Mouse (Mus musculus) neural tube, embryonic 10.5 days (tissue): ENCODE data around the gene Tmem132d.
"Not testable (repeated sequence)": the region's sequence is repeated elsewhere in the genome, so short reads cannot be mapped to it uniquely, and the experiment has no call there.

Experiments
- DNase-seq: peaks from one replicate; pipeline ENCODE4 v3.0.0-alpha.2; 2017; ENCODE audit warnings: low spot score; ENCODE audit errors: extremely low spot score

Tmem132d gene

DNA sequence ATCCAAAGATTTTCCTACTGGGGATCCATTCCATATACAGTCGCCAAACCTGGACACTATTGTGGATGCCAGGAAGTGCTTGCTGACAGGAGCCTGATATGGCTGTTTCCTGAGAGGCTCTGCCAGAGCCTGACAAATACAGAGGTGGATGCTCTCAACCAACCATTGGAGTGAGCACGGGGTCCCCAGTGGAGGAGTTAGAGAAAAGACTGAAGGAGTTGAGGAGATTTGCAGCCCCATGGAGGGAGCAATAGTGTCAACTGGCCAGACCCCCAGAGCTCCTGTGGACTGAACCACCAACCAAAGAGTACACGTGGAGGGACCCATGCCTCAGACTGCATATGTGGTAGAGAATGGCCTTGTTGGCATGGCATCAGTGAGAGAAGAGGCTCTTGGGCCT lies 490.7 kb downstream of the Tmem132d start:
- not testable (repeated sequence) for DNase-seq

DNA sequence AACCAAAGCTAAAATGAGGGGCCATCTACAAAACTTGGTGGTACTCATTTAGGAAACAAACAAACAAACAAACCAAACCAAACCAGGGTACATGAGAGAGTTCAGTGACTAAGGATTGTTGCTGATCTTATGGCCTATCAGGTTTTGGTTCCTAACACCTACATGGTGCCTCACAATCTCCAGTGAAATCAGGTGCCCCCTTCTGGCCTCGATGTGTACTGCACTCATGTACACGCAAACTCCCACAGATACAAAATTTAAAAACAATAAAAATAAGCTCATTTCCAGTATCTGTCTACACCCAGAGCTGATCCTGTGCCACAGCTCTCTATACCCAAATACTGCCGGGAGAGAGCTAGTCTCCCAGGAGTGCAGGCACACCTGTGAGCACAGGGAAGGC lies 495.0 kb downstream of the Tmem132d start:
- no peak for DNase-seq

DNA sequence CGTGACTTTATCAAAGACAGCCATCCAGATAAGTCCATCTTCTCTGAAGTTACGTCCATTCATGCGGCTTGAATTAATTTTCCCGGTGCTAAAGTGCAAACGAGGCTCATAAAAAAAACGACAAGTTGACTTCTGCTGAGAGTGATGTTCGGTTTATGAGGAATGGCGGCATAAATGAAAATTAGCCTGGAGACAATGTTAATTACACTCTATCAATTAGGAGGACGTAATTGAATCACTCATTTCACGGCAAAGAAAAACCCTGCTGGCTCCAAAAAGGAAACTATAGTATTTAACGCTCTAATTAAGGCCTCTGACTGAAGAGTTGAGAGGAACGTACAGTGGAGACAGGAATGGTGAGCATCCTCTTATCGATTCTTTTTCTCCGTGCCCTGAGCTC lies 503.2 kb downstream of the Tmem132d start:
- DNase-seq: no peak

GRCm38 (mm10) chr5:127926686-127927085 lies 506.2 kb downstream of the Tmem132d start:
- no peak for DNase-seq

- no peak for DNase-seq
Measured at GRCm38 (mm10) chr5:127924106-127924505, 508.8 kb downstream of the Tmem132d start.

- DNase-seq: no peak
Measured at GRCm38 (mm10) chr5:127919171-127919570, 513.7 kb downstream of the Tmem132d start.

- DNase-seq: no peak
Measured at GRCm38 (mm10) chr5:127918376-127918775, 514.5 kb downstream of the Tmem132d start.

DNA sequence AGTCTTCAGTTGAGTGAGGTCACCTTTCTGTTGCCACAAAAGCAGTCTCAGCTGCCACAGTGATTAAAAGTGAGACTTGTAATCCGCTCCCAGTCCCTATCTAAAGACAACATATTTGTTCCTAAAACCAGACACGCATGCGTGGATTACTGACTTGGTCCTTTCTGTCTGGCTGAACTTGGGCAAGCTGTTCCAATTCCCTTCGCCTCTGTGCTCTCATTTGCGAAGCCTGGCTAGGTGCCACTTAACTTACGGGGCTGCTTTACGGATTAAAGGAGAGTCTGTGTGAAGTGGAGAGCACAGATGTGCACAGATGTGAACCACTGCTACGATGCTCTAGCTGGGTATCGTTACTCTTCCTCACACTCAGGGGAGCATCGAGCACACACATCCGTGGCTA lies 518.7 kb downstream of the Tmem132d start:
- no peak for DNase-seq

DNA sequence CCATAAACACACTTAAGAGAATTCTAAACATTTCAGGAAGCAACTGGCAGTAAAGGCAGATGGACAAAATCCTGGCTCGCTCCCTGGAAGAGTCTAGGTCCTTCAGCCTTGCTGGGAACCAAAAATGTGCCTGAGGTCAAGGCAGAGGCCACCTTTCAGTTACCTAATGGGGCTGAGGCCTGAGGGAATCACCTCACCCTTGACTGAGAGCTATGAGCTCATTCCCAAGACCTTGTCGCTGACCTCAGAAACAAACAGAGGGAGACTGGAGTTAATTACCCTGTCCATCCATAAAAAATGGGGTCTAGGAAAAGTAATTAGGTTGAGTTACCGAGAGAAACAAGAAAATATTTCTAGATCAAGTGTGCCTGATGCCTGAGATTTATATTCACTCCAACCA lies 521.3 kb downstream of the Tmem132d start:
- no peak for DNase-seq

DNA sequence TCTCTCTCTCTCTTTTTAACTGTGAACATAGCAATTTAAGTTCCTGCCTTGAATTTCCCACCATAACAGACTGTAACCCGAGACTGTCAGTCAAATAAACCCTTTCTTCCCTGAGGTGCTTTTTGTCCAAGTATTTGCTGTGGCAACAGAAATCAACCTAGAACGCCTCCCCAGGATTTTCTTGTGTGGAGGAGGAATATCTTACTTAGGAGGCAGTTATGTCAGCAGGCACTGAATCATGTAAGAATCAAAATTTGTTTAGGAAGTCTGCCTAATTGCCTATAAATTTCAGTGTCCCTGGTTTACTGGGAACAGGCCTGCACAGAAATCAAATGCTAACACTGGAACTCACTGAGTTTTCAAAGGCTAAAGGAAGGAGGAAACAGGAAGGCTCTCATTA lies 522.5 kb downstream of the Tmem132d start:
- DNase-seq: no peak

- DNase-seq: no peak
Measured at GRCm38 (mm10) chr5:127895176-127895575, 537.7 kb downstream of the Tmem132d start.

DNA sequence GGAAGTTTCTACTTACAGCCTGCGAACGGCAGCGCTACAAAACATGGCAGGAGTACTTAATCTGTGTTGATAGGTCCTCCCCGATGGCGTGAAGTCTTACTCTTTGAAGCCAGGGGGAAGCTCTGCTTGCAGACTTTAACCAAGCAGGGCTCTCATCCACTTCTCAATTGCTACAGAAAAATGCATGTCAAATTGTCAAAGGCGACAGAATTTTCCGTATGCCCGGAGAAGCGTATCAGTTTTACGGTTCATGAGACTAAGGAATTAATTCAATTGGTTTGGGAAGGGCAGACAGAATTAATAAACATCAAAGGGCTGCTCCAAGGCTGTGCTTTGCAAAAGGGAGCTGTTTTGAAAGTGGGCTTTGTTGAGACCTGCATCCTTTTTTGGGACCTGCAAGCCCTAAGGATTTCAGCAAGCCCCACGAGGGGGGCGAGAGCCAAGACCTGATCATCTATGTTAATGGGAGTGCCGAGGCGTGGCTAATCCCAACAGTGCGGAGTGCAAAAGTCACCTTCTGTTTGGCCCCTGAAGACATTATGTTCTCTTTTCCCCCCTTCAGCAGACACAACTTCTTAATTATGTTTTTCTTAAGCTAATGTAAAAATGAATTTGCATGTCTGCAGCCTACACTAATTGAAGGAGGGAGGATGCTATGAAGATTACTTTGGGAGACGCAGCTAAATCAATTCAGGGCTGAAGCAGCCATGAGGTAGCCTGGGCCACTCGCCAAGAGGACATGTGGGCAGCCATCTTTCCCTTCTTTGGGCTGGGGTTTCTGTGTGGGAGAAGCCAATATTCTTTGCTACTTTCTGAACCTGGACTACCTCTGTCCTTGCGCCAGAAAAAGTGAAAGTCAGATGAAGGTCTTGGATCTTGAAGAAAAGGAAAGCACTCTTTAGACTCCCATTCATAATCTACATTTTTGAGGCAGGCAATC lies 547.0 kb downstream of the Tmem132d start:
- no peak for DNase-seq

DNA sequence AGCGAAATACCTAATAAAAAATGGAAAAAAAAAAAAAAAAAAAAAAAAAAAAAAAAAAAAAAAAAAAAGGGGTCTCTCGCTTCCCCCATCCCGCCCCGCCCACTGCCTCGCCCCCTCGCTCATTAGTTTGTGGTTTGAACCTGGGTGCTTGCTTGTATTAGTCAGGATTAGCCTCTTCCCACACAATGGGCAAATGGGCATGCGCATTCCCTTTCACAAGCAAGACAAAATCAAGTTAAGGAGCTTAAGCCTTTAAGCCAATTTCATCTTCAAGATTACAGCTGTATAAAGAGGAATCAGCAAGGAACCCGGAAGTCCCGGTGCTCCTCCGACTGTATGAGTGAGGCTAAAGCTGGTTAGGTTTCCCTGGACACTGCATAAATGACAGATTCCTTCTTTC lies 549.9 kb downstream of the Tmem132d start:
- DNase-seq: no peak

DNA sequence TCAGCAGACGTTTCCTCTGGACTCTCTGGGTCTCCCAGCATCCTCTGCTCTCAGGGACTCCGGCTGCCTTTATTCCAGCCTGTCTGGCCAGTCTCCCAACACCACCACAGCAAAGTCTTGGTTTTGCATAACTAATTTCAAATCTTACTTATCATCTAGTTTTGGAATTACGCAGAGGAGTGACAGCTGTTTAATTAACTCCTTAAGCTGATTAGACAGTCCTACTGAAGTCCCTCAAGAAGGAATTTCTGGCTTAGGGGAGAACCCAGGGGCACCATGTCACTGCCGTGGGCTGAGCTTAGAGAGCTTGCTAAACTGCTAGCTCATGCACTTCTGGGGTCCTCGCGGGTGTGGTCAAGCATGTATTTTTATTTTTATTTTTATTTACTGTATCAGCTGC lies 558.4 kb downstream of the Tmem132d start:
- DNase-seq: no peak

GRCm38 (mm10) chr5:127865157-127865556 lies 567.7 kb downstream of the Tmem132d start:
- no peak for DNase-seq

DNA sequence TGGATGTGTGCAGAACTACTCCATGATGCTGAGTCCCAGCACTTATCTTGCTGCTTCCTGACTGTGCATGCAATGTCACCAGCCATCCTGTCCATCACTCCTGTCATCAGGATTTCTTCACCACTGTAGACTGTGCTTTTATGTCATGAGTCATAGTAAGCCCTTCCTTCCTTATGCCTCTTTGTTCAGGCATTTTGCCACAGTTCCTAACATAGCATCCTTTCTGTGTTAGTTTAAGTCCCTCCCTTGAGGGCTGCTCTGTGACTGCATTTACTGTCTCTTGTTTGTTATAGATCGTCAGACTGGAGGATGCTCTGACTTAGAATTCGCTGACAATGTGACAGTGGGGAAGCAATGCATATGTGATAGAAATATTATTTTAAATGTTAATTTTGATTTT lies 573.2 kb downstream of the Tmem132d start:
- no peak for DNase-seq

GRCm38 (mm10) chr5:127852305-127852704 lies 580.6 kb downstream of the Tmem132d start:
- DNase-seq: no peak

DNA sequence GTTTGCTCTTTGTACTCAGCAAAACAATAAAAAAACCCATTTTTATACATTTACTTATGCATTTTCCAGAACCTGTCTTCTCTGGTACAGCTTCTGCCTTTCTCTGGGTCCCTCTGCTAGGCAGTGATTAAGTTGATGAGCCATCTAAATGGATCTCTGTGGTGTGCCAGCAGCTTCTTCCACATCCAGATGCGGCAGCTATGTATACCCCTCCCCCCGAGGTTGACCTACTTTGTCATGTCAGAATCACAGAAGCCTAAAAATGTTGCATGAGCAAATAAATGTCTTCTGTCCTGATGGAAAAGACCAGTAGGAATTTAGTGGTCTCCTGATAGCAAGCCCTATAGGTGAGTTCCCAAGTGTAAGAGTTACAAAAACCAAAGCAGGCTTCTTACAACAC lies 601.1 kb downstream of the Tmem132d start:
- no peak for DNase-seq

GRCm38 (mm10) chr5:127830831-127831230 lies 602.0 kb downstream of the Tmem132d start:
- DNase-seq: no peak

GRCm38 (mm10) chr5:127828756-127829155 lies 604.1 kb downstream of the Tmem132d start:
- DNase-seq: no peak

DNA sequence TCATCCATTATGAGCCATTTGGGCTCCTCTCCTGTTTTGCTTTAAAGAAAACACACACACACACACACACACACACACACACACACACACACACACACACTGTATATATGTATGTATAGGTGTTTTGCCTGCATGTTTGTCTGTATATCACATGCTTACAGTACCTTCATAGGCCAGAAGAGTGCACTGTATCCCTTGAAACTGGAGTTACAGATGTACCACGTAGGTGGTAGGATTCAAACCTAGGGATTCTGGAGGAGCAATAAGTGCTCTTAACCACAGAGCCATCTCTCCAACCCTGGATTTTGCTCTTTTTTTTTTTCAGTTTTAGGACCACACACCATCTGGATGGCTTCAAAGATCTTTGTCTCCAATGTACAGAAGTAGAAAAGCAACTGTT lies 610.9 kb downstream of the Tmem132d start:
- DNase-seq: no peak

- DNase-seq: no peak
Measured at GRCm38 (mm10) chr5:127815292-127815691, 617.6 kb downstream of the Tmem132d start.

GRCm38 (mm10) chr5:127807419-127807818 lies 625.5 kb downstream of the Tmem132d start:
- no peak for DNase-seq
